Mouse (Mus musculus): ENCODE results near the gene Narf.

Gene Narf

DNA sequence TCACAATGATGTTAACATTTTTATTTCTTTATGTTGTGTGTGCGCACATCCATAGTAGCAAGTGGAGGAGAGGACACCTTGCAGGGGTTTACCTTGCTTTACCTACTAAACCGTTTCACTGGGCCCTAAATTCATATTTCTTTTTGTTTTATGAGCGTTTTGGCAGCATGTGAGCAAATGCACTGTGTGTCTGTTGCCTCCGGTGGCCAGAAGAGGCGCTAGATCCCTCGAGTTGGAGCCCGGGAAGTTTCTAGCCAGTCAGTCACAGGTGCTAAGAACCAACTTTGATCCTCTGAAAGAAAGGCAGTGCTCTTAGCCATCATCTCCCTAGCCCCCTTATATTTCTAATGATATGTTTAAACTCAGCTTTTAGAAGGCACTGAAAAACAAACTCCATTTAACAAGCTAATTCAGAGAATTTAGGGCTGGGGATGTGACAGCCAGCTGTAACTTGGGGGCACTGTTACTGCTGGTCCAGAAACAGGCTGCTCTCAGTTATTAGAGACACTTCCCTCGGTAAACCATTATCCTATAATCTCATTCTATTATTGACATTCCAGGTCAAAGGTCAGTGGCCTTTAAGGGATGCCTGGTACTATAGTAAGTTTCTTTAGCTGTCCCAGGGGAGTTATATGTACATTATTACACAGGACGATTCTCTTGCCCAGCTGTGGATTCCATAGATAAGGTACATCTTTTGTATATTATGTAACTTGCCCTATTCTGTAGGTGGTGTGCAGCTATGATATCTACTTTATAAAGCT lies 1.4 kb upstream of the Narf start:
- peak; percentile 66 for DNase-seq (ENCODE audit: low read depth, low spot score)

DNA sequence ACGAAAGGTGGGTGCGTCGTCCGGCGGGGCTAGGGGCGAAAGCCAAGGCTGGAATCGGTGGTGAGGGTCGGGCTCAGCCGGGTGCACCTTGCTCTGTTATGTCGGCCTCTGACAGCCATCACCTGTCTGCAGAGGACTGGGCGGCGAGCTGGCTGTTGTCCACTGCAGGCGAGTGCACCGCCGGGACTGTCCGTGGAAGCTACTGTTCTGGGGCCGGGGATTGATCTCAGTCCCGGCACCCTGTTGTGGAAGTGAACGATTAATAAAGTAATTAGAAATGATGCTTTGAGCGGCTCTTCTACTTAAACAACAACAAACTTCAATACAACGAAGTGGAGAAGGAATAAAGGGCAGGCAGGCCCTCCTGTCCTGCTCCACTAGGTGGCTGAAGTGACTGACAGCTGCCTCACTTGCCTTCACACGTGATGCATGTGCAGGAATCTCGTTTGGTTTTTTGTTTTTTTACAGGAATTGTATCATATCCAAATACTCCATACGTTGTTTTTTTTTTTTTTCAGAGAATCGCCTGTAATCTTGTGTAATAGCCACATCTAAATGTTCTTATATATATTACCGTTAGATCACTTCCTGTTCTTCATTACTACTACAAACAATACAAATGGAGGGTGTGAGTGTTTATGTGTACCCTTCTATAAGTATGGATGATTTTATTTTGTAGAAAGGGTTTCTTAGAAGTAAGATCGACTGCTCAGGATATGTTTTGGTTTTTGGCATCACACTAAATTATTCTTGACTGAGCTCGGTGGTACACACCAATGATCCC lies 484 bp downstream of the Narf start:
- peak; percentile 46 for DNase-seq (ENCODE audit: low read depth, low spot score)

DNA sequence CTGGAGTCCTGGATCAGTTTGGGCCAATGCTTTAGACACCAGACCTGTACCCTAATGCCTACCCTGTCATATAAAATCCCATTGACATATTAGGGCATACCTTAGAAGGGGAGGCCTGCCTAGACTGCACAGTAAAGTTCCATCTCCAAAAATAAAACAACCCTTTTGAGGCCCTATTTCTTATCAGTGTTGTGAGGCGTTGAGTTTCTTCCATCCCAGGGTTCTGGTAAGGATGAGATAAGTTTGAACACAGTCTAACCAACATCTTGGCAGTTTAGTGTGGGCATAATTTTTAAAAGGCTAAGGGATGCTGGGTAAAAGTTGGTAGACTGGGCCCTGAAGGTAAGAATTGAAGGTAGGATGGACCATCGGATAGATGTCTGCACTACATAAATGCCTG lies 2.6 kb downstream of the Narf start:
- DNase-seq (ENCODE audit: low read depth, low spot score), result no peak

DNA sequence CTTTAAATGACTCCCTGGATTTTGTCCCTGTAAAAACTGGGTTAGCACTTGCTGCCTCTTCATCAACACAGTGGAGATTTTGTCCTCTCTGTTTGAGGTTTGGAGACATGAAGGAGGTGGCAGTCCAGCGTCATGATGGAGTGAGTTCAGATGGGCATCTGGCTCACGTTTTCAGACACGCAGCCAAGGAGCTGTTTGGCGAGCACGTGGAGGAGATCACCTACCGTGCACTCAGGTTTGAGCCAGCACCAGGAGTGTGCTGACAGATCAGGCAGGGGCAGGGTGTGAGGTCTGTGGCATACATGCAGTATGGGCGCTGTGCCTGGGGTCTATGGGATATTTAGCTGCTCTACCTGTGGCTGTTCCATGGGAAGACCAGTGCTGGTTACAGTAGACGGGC lies 13.1 kb downstream of the Narf start:
- no peak for DNase-seq (ENCODE audit: low read depth, low spot score)

GRCm38 (mm10) chr11:121259160-121260100 lies 22.4 kb downstream of the Narf start, which contains the start of gene Foxk2:
Gene Foxk2, plus strand, starts transcription at chr11:121259990.
- peak; percentile 83 for DNase-seq (ENCODE audit: low read depth, low spot score)

DNA sequence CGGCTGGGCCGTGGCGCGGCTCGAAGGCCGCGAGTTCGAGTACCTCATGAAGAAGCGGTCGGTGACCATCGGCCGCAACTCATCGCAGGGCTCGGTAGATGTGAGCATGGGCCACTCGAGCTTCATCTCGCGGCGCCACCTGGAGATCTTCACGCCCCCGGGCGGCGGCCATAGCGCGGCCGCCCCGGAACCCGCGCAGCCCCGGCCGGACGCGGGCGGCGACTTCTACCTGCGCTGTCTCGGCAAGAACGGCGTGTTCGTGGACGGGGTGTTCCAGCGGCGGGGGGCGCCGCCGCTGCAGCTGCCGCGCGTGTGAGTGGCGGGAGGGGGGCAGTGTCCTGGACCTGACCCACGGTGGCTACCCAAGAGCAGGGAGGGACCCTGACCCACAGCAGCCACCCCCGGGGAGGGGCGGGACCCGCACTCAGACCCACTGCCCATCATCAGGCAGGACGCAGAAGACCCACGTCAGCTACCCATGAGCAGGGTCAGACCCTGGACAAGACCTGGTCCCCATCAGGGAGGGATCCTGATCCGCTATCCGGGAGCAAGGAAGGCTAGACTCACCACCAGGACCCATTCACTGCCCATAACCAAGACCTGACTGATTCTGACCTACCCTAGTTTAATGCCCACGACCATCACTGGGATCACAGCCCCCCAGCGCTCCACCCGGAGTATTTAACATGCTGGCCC lies 23.3 kb downstream of the Narf start:
- DNase-seq (ENCODE audit: low read depth, low spot score), result peak; percentile 20

GRCm38 (mm10) chr11:121261074-121261473 lies 24.0 kb downstream of the Narf start:
- no peak for DNase-seq (ENCODE audit: low read depth, low spot score)

DNA sequence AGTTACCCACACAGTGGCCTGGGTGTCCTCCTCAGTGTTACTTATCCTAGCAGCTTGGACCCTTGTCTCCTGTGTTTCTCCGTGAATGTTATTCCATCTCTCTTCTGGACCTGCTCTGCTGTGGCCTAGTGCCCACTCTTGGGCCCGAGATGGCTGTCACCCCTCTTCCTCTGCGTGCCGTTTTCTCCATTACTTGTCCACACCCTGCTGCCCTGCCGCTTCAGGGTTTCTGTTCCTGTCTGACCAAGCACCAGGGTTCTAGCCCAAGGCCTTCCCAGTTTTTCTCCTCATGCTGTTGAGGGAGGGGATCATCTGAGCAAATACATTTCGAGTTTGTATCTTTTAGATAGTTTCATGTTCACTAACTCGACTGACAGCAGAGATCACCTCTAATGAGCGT lies 40.5 kb downstream of the Narf start:
- no peak for DNase-seq (ENCODE audit: low read depth, low spot score)

DNA sequence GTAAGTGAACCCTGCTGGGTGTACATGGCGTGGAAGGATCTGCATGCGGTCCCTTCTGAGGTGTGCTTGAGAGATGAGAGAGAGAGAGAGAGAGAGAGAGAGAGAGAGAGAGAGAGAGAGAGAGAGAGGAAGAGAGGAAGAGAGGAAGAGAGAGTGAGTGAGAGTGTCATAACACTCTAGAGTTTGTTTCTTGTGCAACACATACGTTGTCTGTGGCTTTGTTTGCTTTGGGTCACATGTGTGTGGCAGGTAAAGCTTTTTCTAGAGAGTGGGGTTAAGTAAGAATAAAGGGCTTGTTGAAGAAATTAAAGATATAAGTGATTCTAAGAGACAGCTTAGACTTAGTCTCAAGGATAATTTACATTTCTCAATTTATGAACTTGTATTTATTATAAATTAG lies 41.0 kb downstream of the Narf start:
- DNase-seq (ENCODE audit: low read depth, low spot score), result no peak

- DNase-seq (ENCODE audit: low read depth, low spot score), result no peak
These were observed 45.9 kb downstream of the Narf start for GRCm38 (mm10) chr11:121282911-121283310.

- no peak for DNase-seq (ENCODE audit: low read depth, low spot score)
These were observed 52.8 kb downstream of the Narf start for GRCm38 (mm10) chr11:121289859-121290258.

DNA sequence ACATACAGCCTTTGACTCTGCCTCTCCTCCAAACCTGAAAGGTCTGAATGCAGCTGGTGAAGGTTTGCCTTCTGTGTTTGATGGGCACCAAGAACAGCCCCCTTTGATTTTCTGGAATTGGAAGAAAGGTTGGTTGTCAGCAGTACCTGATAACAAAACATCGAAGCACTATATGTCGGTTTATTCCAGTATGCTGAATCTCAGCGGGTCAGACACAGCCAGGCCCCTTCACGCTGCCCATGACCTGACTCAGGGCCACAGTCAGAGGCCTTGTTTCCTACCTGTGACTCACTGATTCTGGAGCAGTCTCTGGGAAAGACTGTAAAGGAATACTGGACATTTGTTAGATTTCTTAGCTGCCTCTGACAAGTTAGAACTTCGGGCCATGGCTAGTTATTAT lies 57.7 kb downstream of the Narf start:
- DNase-seq (ENCODE audit: low read depth, low spot score), result no peak

GRCm38 (mm10) chr11:121298493-121298892 lies 61.4 kb downstream of the Narf start:
- DNase-seq (ENCODE audit: low read depth, low spot score), result no peak

DNA sequence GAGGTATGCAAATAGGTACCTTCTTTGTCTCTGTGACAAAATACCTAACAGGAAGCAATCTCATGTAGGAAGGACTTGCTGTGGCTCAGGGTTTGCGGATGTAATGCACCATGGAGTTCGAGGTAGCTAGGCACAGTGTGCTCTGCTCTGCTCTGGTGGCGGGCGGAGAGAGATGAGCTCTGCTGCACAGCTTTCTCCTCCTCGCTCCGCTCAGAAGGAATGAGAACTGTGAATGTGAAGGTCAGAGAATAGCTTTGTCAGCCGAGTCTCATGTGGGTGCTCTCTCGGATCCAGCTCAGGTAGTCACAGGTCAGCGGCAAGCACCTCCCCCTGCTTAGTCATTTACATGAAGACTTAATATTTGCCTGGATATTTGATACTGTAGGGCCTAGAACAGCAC lies 63.2 kb downstream of the Narf start:
- DNase-seq (ENCODE audit: low read depth, low spot score), result no peak

GRCm38 (mm10) chr11:121305371-121305770 lies 68.3 kb downstream of the Narf start:
- DNase-seq (ENCODE audit: low read depth, low spot score), result no peak

All from ES-CJ7 (cell line).